Mouse (Mus musculus): ENCODE measurements around the gene Zfand3.

DNA sequence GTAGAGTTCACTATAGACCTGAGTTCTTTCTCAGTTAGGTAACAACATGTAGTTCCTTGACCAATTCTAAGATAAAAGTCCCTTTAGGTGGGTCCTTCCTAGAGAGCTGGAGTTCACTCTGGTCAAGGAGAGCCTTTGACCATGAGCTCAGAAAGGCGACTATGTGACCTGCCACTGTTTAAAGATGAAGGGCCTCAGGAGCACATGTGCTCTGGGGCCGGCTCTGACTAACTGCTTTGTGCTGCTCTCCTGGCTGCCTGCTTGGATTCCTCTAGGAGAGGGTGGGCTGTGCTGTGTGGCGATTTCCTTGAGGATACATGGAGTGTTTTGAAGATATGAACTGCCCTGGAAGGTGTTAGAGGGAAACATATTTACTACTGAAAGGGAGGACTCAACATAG, 189.6 kb downstream of the Zfand3 start:
- TF ChIP-seq CTCF (IDR thresholded peaks at IDR 0.05; ENCODE audit: insufficient read depth, low read length) (no peak), POLR2A (IDR thresholded peaks at IDR 0.05; ENCODE audit: borderline replicate concordance, extremely low read depth, low read depth, low read length) (no peak)
